Mouse (Mus musculus) cortical plate, adult 2 months (tissue): ENCODE data around the gene Pcbp3.

ENCODE experiments used
- CTCF ChIP-seq: fragments of 200-500 bp; IDR thresholded peaks from 2 replicates; pipeline ENCODE4 v1.5.1; 2011; ENCODE audit warnings: mild to moderate bottlenecking, control low read depth, low read length; ENCODE audit not compliant: insufficient read depth; ENCODE audit errors: extremely low read depth
- POLR2A ChIP-seq: fragments of 200-500 bp; IDR thresholded peaks from 2 replicates; pipeline ENCODE4 v1.6.1; 2011; ENCODE audit warnings: mild to moderate bottlenecking, low read length, control low read depth; ENCODE audit not compliant: insufficient read depth; ENCODE audit errors: extremely low read depth

GRCm38 (mm10) chr10:76903694-76904093 is 58.0 kb downstream of the Pcbp3 start:
- TF ChIP-seq CTCF, result no peak
- TF ChIP-seq POLR2A, result no peak
